Mouse (Mus musculus): ENCODE measurements around the gene Taf1d. TPM values are rescaled to one million over a fixed set of nuclear protein-coding genes. Genes with fewer than 3 reads are reported as not detected.

Gene Taf1d
- polyA plus RNA-seq, 1 experiment from 2014 or later: 42.5 TPM

- no peaks in the 10 kb centered on the region for H3K36me3 ChIP-seq (ENCODE audit: control insufficient read depth, insufficient read depth, low read length)
- H3K27me3 ChIP-seq (ENCODE audit: control insufficient read depth, insufficient read depth, low read length): no peaks in the 10 kb centered on the region
- no peak overlapping the region for H3K9ac ChIP-seq (ENCODE audit: low read length)
- no peak overlapping the region for H3K27ac ChIP-seq (replicated peaks in 1 of 2; ENCODE audit: control insufficient read depth in 1 of 2, insufficient read depth in 1 of 2, low read depth in 2 of 2, low read length in 2 of 2)
- no peak overlapping the region for H3K4me2 ChIP-seq (ENCODE audit: low read length)
- no peak overlapping the region for H3K4me3 ChIP-seq (ENCODE audit: control insufficient read depth in 1 of 2, insufficient read depth in 1 of 2, low read depth in 1 of 2, low read length in 2 of 2)
- ATAC-seq (ENCODE audit: insufficient number of reproducible peaks, insufficient read depth, low FRiP score, low read depth): no peak
- 56% methylated on average over 1 of the region's 1 CpGs for WGBS
- no peaks in the 10 kb centered on the region for H3K9me3 ChIP-seq (ENCODE audit: control insufficient read depth, low read length)
- H3K4me1 ChIP-seq (ENCODE audit: control insufficient read depth in 2 of 2, insufficient read depth in 2 of 2, low read length in 2 of 2): no peaks in the 10 kb centered on the region
These were observed 58.8 kb downstream of the Taf1d start for GRCm38 (mm10) chr9:15364843-15365242.

- Histone ChIP-seq H3K9me3 (ENCODE audit: control insufficient read depth, low read length) (no peaks in the 10 kb centered on the region), H3K4me3 (ENCODE audit: control insufficient read depth in 1 of 2, insufficient read depth in 1 of 2, low read depth in 1 of 2, low read length in 2 of 2) (no peak overlapping the region), H3K27ac (replicated peaks in 1 of 2; ENCODE audit: control insufficient read depth in 1 of 2, insufficient read depth in 1 of 2, low read depth in 2 of 2, low read length in 2 of 2) (no peak overlapping the region), H3K36me3 (ENCODE audit: control insufficient read depth, insufficient read depth, low read length) (no peaks in the 10 kb centered on the region), H3K4me1 (ENCODE audit: control insufficient read depth in 2 of 2, insufficient read depth in 2 of 2, low read length in 2 of 2) (no peaks in the 10 kb centered on the region), H3K9ac (ENCODE audit: low read length) (no peak overlapping the region), H3K4me2 (ENCODE audit: low read length) (no peak overlapping the region), H3K27me3 (ENCODE audit: control insufficient read depth, insufficient read depth, low read length) (no peaks in the 10 kb centered on the region)
- no peak for ATAC-seq (ENCODE audit: insufficient number of reproducible peaks, insufficient read depth, low FRiP score, low read depth)
- whole genome bisulfite sequencing: 83% methylated on average over 1 of the region's 1 CpGs
These were observed 59.8 kb downstream of the Taf1d start for GRCm38 (mm10) chr9:15365856-15366255.

GRCm38 (mm10) chr9:15366260-15366659 lies 60.2 kb downstream of the Taf1d start:
- H3K27ac ChIP-seq (replicated peaks in 1 of 2; ENCODE audit: control insufficient read depth in 1 of 2, insufficient read depth in 1 of 2, low read depth in 2 of 2, low read length in 2 of 2): no peak overlapping the region
- H3K9ac ChIP-seq (ENCODE audit: low read length): no peak overlapping the region
- 58% methylated on average over 2 of the region's 2 CpGs for WGBS
- ATAC-seq (ENCODE audit: insufficient number of reproducible peaks, insufficient read depth, low FRiP score, low read depth): no peak
- no peaks in the 10 kb centered on the region for H3K27me3 ChIP-seq (ENCODE audit: control insufficient read depth, insufficient read depth, low read length)
- no peaks in the 10 kb centered on the region for H3K9me3 ChIP-seq (ENCODE audit: control insufficient read depth, low read length)
- no peak overlapping the region for H3K4me2 ChIP-seq (ENCODE audit: low read length)
- no peaks in the 10 kb centered on the region for H3K36me3 ChIP-seq (ENCODE audit: control insufficient read depth, insufficient read depth, low read length)
- H3K4me1 ChIP-seq (ENCODE audit: control insufficient read depth in 2 of 2, insufficient read depth in 2 of 2, low read length in 2 of 2): no peaks in the 10 kb centered on the region
- no peak overlapping the region for H3K4me3 ChIP-seq (ENCODE audit: control insufficient read depth in 1 of 2, insufficient read depth in 1 of 2, low read depth in 1 of 2, low read length in 2 of 2)

Small RNAs within 50 kb of the gene (microRNA-seq; reads per million reads assigned to microRNA genes)
- gene Gm49349 (not detected), gene mmu-mir-7650 (not detected)

Other genes with a start within 250 kb of the Taf1d start
- gene Hephl1, start 194.1 kb upstream of the Taf1d start, polyA plus RNA-seq (2014; fragmentation: Nextera tagmentation; extraction: Ambion mirVana): not detected in 2 replicates
- gene Vstm5, start 67.2 kb upstream of the Taf1d start, polyA plus RNA-seq (2014; fragmentation: Nextera tagmentation; extraction: Ambion mirVana): 2.5 and 3.0 TPM in 2 replicates
- 20.5 and 25.8 TPM in 2 replicates for gene Med17, start 26.3 kb upstream of the Taf1d start, polyA plus RNA-seq (2014; fragmentation: Nextera tagmentation; extraction: Ambion mirVana)
- gene 4931406C07Rik, start 234 bp downstream of the Taf1d start, polyA plus RNA-seq (2014; fragmentation: Nextera tagmentation; extraction: Ambion mirVana): 5.7 and 6.7 TPM in 2 replicates
- 11.9 and 12.9 TPM in 2 replicates for gene Cep295, start 51.6 kb downstream of the Taf1d start, polyA plus RNA-seq (2014; fragmentation: Nextera tagmentation; extraction: Ambion mirVana)
- gene Smco4, start 187.2 kb downstream of the Taf1d start, polyA plus RNA-seq (2014; fragmentation: Nextera tagmentation; extraction: Ambion mirVana): 2.1 and 2.8 TPM in 2 replicates